Mouse (Mus musculus): ENCODE measurements around the gene Heph. TPM values are rescaled to one million over a fixed set of nuclear protein-coding genes. Genes with fewer than 3 reads are reported as not detected.

Heph gene
- polyA plus RNA-seq, 1 experiment from 2014 or later, result 43.9 TPM

- H3K9ac ChIP-seq (ENCODE audit: low read depth, low read length), result no peak overlapping the region
- peak; percentile 50 for TF ChIP-seq CTCF (IDR thresholded peaks at IDR 0.05; ENCODE audit: low read depth)
- no peak overlapping the region for H3K4me3 ChIP-seq (ENCODE audit: low read depth, low read length)
- ATAC-seq, result no peak
- no peaks in the 10 kb centered on the region; the same call in 1 of the 2 replicates for H3K36me3 ChIP-seq (ENCODE audit: control insufficient read depth, insufficient read depth)
- H3K4me2 ChIP-seq (replicated peaks; ENCODE audit: low read depth), result no peak overlapping the region
- no peaks in the 10 kb centered on the region for H3K4me1 ChIP-seq (replicated peaks; ENCODE audit: control insufficient read depth, insufficient read depth, low read length)
- 45% methylated on average over 1 of the region's 1 CpGs for WGBS
- H3K27me3 ChIP-seq (replicated peaks; ENCODE audit: control insufficient read depth, insufficient read depth, low read length), result no peaks in the 10 kb centered on the region
- H3K9me3 ChIP-seq (ENCODE audit: control insufficient read depth), result no peaks in the 10 kb centered on the region
- H3K27ac ChIP-seq (ENCODE audit: low read depth, low read length), result no peak overlapping the region
These were observed 46.4 kb downstream of the Heph start for GRCm38 (mm10) chrX:96501580-96501979.

Other genes starting within 250 kb of the Heph start
- gene Vsig4, start 161.9 kb upstream of the Heph start, polyA plus RNA-seq (2015; fragmentation: Nextera tagmentation; extraction: Ambion mirVana), result not detected in 2 replicates
- 0.95 and 1.1 TPM in 2 replicates for gene Hsf3, start 935 bp downstream of the Heph start, polyA plus RNA-seq (2015; fragmentation: Nextera tagmentation; extraction: Ambion mirVana)